Mouse (Mus musculus) left cerebral cortex, postnatal 36 days (tissue): Measurements from ENCODE around the gene Vps8. TPM values are rescaled to one million over a fixed set of nuclear protein-coding genes. Genes with fewer than 3 reads are reported as not detected.

Experiments used
- DNase-seq, 2 experiments: peaks; one replicate each; pipeline ENCODE4 v3.0.0; 2021 to 2022; ENCODE audit warnings: low spot score in 2 of 2, mixed read lengths in 1 of 2
- intact Hi-C: fragments of 180-260 bp; cut with DNase I; formaldehyde crosslinking; loops from one replicate; pipeline ENCODE4 v1.15.1; 2025
- total RNA-seq, 2 experiments: library from RNA; stranded (reverse); gene quantifications; 2 replicates each; pipeline ENCODE4 v1.2.3; 2021

Vps8 gene
- total RNA-seq, 2 experiments from 2014 or later = 52.6 to 55.0 TPM

DNA sequence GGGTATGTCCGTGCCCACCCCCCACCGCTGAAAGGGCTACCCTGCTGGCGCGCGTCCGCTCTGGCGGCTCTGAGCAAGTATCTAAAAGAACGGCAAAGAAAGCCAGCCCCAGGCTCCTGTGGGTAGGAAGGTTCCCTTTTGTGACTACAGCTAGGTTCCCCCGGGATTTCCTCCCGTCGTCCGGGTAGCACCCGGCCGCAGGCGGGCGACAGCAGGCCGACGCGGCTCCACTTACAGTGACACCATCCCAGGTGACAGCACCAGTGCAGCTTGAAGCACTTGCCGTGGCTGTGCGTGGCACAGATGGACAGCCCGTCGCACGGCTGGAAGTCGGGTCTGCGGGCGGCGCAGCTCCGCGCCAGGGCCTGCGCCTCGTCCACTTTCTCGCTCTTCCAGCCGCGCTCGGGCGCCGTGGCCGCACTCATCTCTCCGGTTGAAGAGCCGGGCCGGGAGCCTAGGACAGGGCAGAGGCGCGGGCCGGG, 271.1 kb downstream of the Vps8 start:
- DNase-seq = peak; percentile 64 to 73

More for the DNA sequence above, 271.1 kb downstream of the Vps8 start:
- intact Hi-C loops = no loop called here

Other genes starting within 250 kb of the Vps8 start
- gene Ephb3, start 218.4 kb upstream of the Vps8 start, total RNA-seq = 10 to 100 TPM; 21.2 to 25.5 TPM